Mouse (Mus musculus): ENCODE results near the gene Adat3. TPM values are rescaled to one million over a fixed set of nuclear protein-coding genes. Genes with fewer than 3 reads are reported as not detected.
"Not testable (repeated sequence)": the region's sequence is repeated elsewhere in the genome, so short reads cannot be mapped to it uniquely, and the experiment has no call there.

Adat3 gene
- total RNA-seq, 1 experiment from 2014 or later: not detected

GRCm38 (mm10) chr10:80577195-80578130 lies 25.2 kb upstream of the Adat3 start, which contains the start of gene Klf16:
Gene Klf16, minus strand, starts transcription at chr10:80577321.
- ATAC-seq (replicated peaks; ENCODE audit: insufficient number of reproducible peaks, low FRiP score, low TSS enrichment, poor library complexity, severe bottlenecking): peak; percentile 60

- ATAC-seq (replicated peaks; ENCODE audit: insufficient number of reproducible peaks, low FRiP score, low TSS enrichment, poor library complexity, severe bottlenecking): peak; percentile 58
These were observed 24.4 kb upstream of the Adat3 start for GRCm38 (mm10) chr10:80578131-80578750.

GRCm38 (mm10) chr10:80578911-80579310 lies 23.8 kb upstream of the Adat3 start:
- no peak for ATAC-seq (replicated peaks; ENCODE audit: insufficient number of reproducible peaks, low FRiP score, low TSS enrichment, poor library complexity, severe bottlenecking)

- ATAC-seq (replicated peaks; ENCODE audit: insufficient number of reproducible peaks, low FRiP score, low TSS enrichment, poor library complexity, severe bottlenecking): no peak
These were observed 19.6 kb upstream of the Adat3 start for GRCm38 (mm10) chr10:80583047-80583446.

GRCm38 (mm10) chr10:80584045-80584488 lies 18.6 kb upstream of the Adat3 start:
- no peak for ATAC-seq (replicated peaks; ENCODE audit: insufficient number of reproducible peaks, low FRiP score, low TSS enrichment, poor library complexity, severe bottlenecking)

- ATAC-seq (replicated peaks; ENCODE audit: insufficient number of reproducible peaks, low FRiP score, low TSS enrichment, poor library complexity, severe bottlenecking): no peak
These were observed 17.8 kb upstream of the Adat3 start for GRCm38 (mm10) chr10:80584642-80585552.

- ATAC-seq (replicated peaks; ENCODE audit: insufficient number of reproducible peaks, low FRiP score, low TSS enrichment, poor library complexity, severe bottlenecking): no peak
These were observed 17.1 kb upstream of the Adat3 start for GRCm38 (mm10) chr10:80585581-80585980.

- no peak for ATAC-seq (replicated peaks; ENCODE audit: insufficient number of reproducible peaks, low FRiP score, low TSS enrichment, poor library complexity, severe bottlenecking)
These were observed 16.0 kb upstream of the Adat3 start for GRCm38 (mm10) chr10:80586407-80587304.

- ATAC-seq (replicated peaks; ENCODE audit: insufficient number of reproducible peaks, low FRiP score, low TSS enrichment, poor library complexity, severe bottlenecking): no peak
These were observed 15.4 kb upstream of the Adat3 start for GRCm38 (mm10) chr10:80587305-80587657.

- no peak for ATAC-seq (replicated peaks; ENCODE audit: insufficient number of reproducible peaks, low FRiP score, low TSS enrichment, poor library complexity, severe bottlenecking)
These were observed 13.4 kb upstream of the Adat3 start for GRCm38 (mm10) chr10:80589127-80589878.

GRCm38 (mm10) chr10:80589879-80590854 lies 12.5 kb upstream of the Adat3 start, which contains the start of gene Abhd17a:
Gene Abhd17a, minus strand, starts transcription at chr10:80590341.
- ATAC-seq (replicated peaks; ENCODE audit: insufficient number of reproducible peaks, low FRiP score, low TSS enrichment, poor library complexity, severe bottlenecking): peak; percentile 98

- no peak; the same call in 1 of the 2 replicates for ATAC-seq (replicated peaks; ENCODE audit: insufficient number of reproducible peaks, low FRiP score, low TSS enrichment, poor library complexity, severe bottlenecking)
These were observed 6.4 kb upstream of the Adat3 start for GRCm38 (mm10) chr10:80596318-80596717.

GRCm38 (mm10) chr10:80603364-80603763 lies 684 bp downstream of the Adat3 start:
- 0 out of 2 replicates have a peak, but pooled peaks have one; percentile 0 for ATAC-seq (replicated peaks; ENCODE audit: insufficient number of reproducible peaks, low FRiP score, low TSS enrichment, poor library complexity, severe bottlenecking)

- ATAC-seq (replicated peaks; ENCODE audit: insufficient number of reproducible peaks, low FRiP score, low TSS enrichment, poor library complexity, severe bottlenecking): no peak
These were observed 1.4 kb downstream of the Adat3 start for GRCm38 (mm10) chr10:80604001-80604509.

GRCm38 (mm10) chr10:80604988-80605387 lies 2.3 kb downstream of the Adat3 start:
- no peak for ATAC-seq (replicated peaks; ENCODE audit: insufficient number of reproducible peaks, low FRiP score, low TSS enrichment, poor library complexity, severe bottlenecking)

- not testable (repeated sequence) for ATAC-seq (replicated peaks; ENCODE audit: insufficient number of reproducible peaks, low FRiP score, low TSS enrichment, poor library complexity, severe bottlenecking)
These were observed 3.0 kb downstream of the Adat3 start, which contains the start of gene Gm49322 for GRCm38 (mm10) chr10:80605721-80606120. Gene Gm49322, plus strand, starts transcription at chr10:80606021.
